Mouse (Mus musculus): ENCODE data around the gene 6330409D20Rik.

- TF ChIP-seq CTCF (IDR thresholded peaks at IDR 0.05; ENCODE audit: extremely low read depth, insufficient read length, insufficient replicate concordance, low read depth, low read length) = no peak
- TF ChIP-seq POLR2A (IDR thresholded peaks at IDR 0.05; ENCODE audit: low read depth, low read length) = no peak
Measured at GRCm38 (mm10) chr2:32699680-32700079, 41.1 kb downstream of the 6330409D20Rik start.
